Mouse (Mus musculus): ENCODE results near the gene Noc2l. TPM values are rescaled to one million over a fixed set of nuclear protein-coding genes. Genes with fewer than 3 reads are reported as not detected.

The Noc2l gene
- polyA plus RNA-seq, 2 experiments: 40.2 to 68.0 TPM

- Histone ChIP-seq H3K27ac (peak overlapping the region; percentile 44), H3K9me3 (ENCODE audit: control insufficient read depth, low read length) (no peaks in the 10 kb centered on the region), H3K36me3 (replicated peaks; ENCODE audit: control insufficient read depth, insufficient read depth, low read depth) (peaks cover 46% of the 10 kb centered on the region), H3K4me1 (replicated peaks; ENCODE audit: control insufficient read depth in 2 of 2, insufficient read depth in 2 of 2, low read length in 1 of 2) (peaks cover 4 to 7% of the 10 kb centered on the region in 2 experiments; a peak in 2 of 4 replicates), H3K9ac (replicated peaks) (peak overlapping the region; percentile 86), H3K4me2 (ENCODE audit: low read depth) (peak overlapping the region; percentile 95), H3K27me3 (ENCODE audit: control insufficient read depth, insufficient read depth, low read length) (no peaks in the 10 kb centered on the region), H3K4me3 (ENCODE audit: insufficient read depth in 1 of 2, low read depth in 2 of 2, low read length in 2 of 2) (peak overlapping the region; percentile 83 to 99)
- 18% methylated on average over 55 of the region's 60 CpGs for WGBS (ENCODE audit: insufficient replicate concordance)
- peak in 1 of 3 experiments; percentile 40 for DNase-seq (ENCODE audit: low read depth in 3 of 3, low spot score in 3 of 3)
- ATAC-seq (ENCODE audit: insufficient read depth): no peak
- TF ChIP-seq CTCF (IDR thresholded peaks at IDR 0.05; ENCODE audit: low read depth) (no peak), EP300 (IDR thresholded peaks at IDR 0.05; ENCODE audit: low read depth) (no peak)
Observed at GRCm38 (mm10) chr4:156236651-156237447, 1.0 kb downstream of the Noc2l start.

DNA sequence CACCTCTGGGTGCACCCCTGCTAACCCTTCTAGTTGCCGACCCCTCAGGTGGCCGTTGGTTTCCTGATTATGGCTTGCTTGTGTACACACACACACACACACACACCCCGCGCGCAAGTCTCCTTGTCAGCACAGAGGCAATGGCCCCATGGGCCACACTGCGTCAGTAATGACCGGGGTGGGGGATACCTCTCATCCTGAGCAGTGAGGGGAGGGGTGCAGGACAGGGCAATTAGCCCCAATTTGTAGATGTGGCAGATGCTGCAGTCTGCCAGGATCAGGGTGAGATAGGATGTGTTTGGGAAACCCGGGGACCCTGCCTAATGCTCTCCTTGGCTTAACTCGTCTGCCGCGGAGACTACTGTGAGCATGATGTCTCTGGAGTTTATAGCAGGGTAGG lies 13.8 kb downstream of the Noc2l start:
- no peak overlapping the region for H3K9ac ChIP-seq (replicated peaks)
- TF ChIP-seq CTCF (IDR thresholded peaks at IDR 0.05; ENCODE audit: low read depth) (no peak), EP300 (IDR thresholded peaks at IDR 0.05; ENCODE audit: low read depth) (no peak)
- peak overlapping the region; percentile 46 for H3K27ac ChIP-seq
- peaks cover 23 to 38% of the 10 kb centered on the region in 2 experiments for H3K4me1 ChIP-seq (replicated peaks; ENCODE audit: control insufficient read depth in 2 of 2, insufficient read depth in 2 of 2, low read length in 1 of 2)
- DNase-seq (ENCODE audit: low read depth in 3 of 3, low spot score in 3 of 3) (no peak), ATAC-seq (ENCODE audit: insufficient read depth) (no peak)
- H3K9me3 ChIP-seq (ENCODE audit: control insufficient read depth, low read length): no peaks in the 10 kb centered on the region
- 56% methylated on average over 11 of the region's 11 CpGs for WGBS (ENCODE audit: insufficient replicate concordance)
- no peak overlapping the region for H3K4me3 ChIP-seq (ENCODE audit: insufficient read depth in 1 of 2, low read depth in 2 of 2, low read length in 2 of 2)
- H3K36me3 ChIP-seq (replicated peaks; ENCODE audit: control insufficient read depth, insufficient read depth, low read depth): peaks cover 72% of the 10 kb centered on the region
- H3K27me3 ChIP-seq (ENCODE audit: control insufficient read depth, insufficient read depth, low read length): no peaks in the 10 kb centered on the region; the same call in 1 of the 2 replicates
- H3K4me2 ChIP-seq (ENCODE audit: low read depth): no peak overlapping the region

DNA sequence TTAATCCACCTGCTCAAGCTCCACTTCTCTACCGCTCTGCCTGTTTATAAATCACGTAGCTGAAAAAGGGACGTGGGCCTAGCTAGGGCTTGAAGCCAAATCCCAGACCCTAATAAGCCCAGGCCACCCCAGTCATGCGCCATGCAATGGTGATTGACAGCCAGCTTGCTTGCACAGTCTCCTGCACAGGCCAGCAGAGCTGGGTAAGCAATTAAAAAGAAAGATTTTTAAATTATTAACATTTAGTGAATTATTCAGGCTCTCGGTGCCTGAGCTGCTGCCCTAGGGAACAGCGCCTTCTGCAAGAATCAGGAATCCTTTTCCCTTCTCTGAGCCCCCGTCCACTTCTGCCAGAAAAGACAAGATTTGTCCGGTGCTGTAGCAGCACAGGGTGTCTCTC lies 15.3 kb downstream of the Noc2l start:
- Histone ChIP-seq H3K4me1 (replicated peaks; ENCODE audit: control insufficient read depth in 2 of 2, insufficient read depth in 2 of 2, low read length in 1 of 2) (peaks cover 23 to 48% of the 10 kb centered on the region in 2 experiments), H3K36me3 (replicated peaks; ENCODE audit: control insufficient read depth, insufficient read depth, low read depth) (peaks cover 58% of the 10 kb centered on the region), H3K4me3 (ENCODE audit: insufficient read depth in 1 of 2, low read depth in 2 of 2, low read length in 2 of 2) (peak overlapping the region; percentile 30 to 52), H3K4me2 (ENCODE audit: low read depth) (peak overlapping the region; percentile 93), H3K9me3 (ENCODE audit: control insufficient read depth, low read length) (no peaks in the 10 kb centered on the region), H3K27ac (peak overlapping the region; percentile 98), H3K9ac (replicated peaks) (peak overlapping the region; percentile 86), H3K27me3 (ENCODE audit: control insufficient read depth, insufficient read depth, low read length) (peaks cover 4% of the 10 kb centered on the region)
- ATAC-seq (ENCODE audit: insufficient read depth) (no peak), DNase-seq (ENCODE audit: low read depth in 3 of 3, low spot score in 3 of 3) (no peak)
- 76% methylated on average over 8 of the region's 8 CpGs for WGBS (ENCODE audit: insufficient replicate concordance)
- TF ChIP-seq EP300 (IDR thresholded peaks at IDR 0.05; ENCODE audit: low read depth): no peak
- no peak for TF ChIP-seq CTCF (IDR thresholded peaks at IDR 0.05; ENCODE audit: low read depth)

GRCm38 (mm10) chr4:156252140-156252539 lies 16.3 kb downstream of the Noc2l start:
- Histone ChIP-seq H3K4me1 (replicated peaks; ENCODE audit: control insufficient read depth in 2 of 2, insufficient read depth in 2 of 2, low read length in 1 of 2) (peaks cover 23 to 48% of the 10 kb centered on the region in 2 experiments), H3K27ac (peak overlapping the region; percentile 98), H3K4me3 (ENCODE audit: insufficient read depth in 1 of 2, low read depth in 2 of 2, low read length in 2 of 2) (peak overlapping the region; percentile 30 to 52), H3K9me3 (ENCODE audit: control insufficient read depth, low read length) (no peaks in the 10 kb centered on the region), H3K9ac (replicated peaks) (peak overlapping the region; percentile 86), H3K4me2 (ENCODE audit: low read depth) (peak overlapping the region; percentile 93), H3K27me3 (ENCODE audit: control insufficient read depth, insufficient read depth, low read length) (peaks cover 4% of the 10 kb centered on the region), H3K36me3 (replicated peaks; ENCODE audit: control insufficient read depth, insufficient read depth, low read depth) (peaks cover 48% of the 10 kb centered on the region)
- ATAC-seq (ENCODE audit: insufficient read depth): peak; percentile 41
- TF ChIP-seq EP300 (IDR thresholded peaks at IDR 0.05; ENCODE audit: low read depth) (no peak), CTCF (IDR thresholded peaks at IDR 0.05; ENCODE audit: low read depth) (no peak)
- WGBS (ENCODE audit: insufficient replicate concordance): 13% methylated on average over 7 of the region's 7 CpGs
- peak in 1 of 3 experiments; percentile 42 for DNase-seq (ENCODE audit: low read depth in 3 of 3, low spot score in 3 of 3)

- H3K4me2 ChIP-seq (ENCODE audit: low read depth): peak overlapping the region; percentile 93
- 18% methylated on average over 3 of the region's 3 CpGs for WGBS (ENCODE audit: insufficient replicate concordance)
- H3K27me3 ChIP-seq (ENCODE audit: control insufficient read depth, insufficient read depth, low read length): peaks cover 4% of the 10 kb centered on the region
- TF ChIP-seq CTCF (IDR thresholded peaks at IDR 0.05; ENCODE audit: low read depth) (no peak), EP300 (IDR thresholded peaks at IDR 0.05; ENCODE audit: low read depth) (no peak)
- ATAC-seq (ENCODE audit: insufficient read depth) (peak; percentile 16), DNase-seq (ENCODE audit: low read depth in 3 of 3, low spot score in 3 of 3) (no peak)
- H3K9me3 ChIP-seq (ENCODE audit: control insufficient read depth, low read length): no peaks in the 10 kb centered on the region
- H3K9ac ChIP-seq (replicated peaks): peak overlapping the region; percentile 86
- H3K36me3 ChIP-seq (replicated peaks; ENCODE audit: control insufficient read depth, insufficient read depth, low read depth): peaks cover 44% of the 10 kb centered on the region
- peaks cover 23 to 48% of the 10 kb centered on the region in 2 experiments for H3K4me1 ChIP-seq (replicated peaks; ENCODE audit: control insufficient read depth in 2 of 2, insufficient read depth in 2 of 2, low read length in 1 of 2)
- peak overlapping the region; percentile 98 for H3K27ac ChIP-seq
- peak overlapping the region; percentile 30 to 52 for H3K4me3 ChIP-seq (ENCODE audit: insufficient read depth in 1 of 2, low read depth in 2 of 2, low read length in 2 of 2)
Observed at GRCm38 (mm10) chr4:156252619-156253018, 16.8 kb downstream of the Noc2l start.
